Mouse (Mus musculus): Measurements from ENCODE around the gene Ms4a6d. TPM values are rescaled to one million over a fixed set of nuclear protein-coding genes. Genes with fewer than 3 reads are reported as not detected.
A peak's percentile ranks its signal among the peaks of the same experiment; 100 is the strongest.

The Ms4a6d gene
- 2.6 and 2.9 TPM in 2 replicates for polyA plus RNA-seq (2014; fragmentation: Nextera tagmentation; extraction: Ambion mirVana)

DNA sequence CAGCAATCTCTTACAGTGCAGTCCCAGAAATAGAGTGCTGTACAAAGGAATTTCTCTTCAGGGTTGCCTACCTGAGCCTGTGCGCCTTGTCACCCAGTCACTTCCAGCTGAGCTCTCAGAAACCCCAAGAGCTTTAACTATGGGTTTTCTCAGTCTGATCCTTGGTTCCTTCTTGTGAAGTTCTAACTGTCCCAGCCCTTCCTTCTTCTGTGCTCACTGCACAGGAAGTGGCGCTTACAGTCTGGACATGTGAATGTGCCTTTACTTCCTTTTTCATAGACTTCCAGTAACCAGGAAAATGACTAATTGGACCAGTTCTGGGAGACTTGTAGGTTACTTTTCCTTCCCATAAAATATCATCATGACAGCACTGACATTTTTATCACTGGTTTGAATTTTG lies at the start of gene Ms4a6d:
Gene Ms4a6d, minus strand, starts transcription at position 247 of the 400 bp plus-strand sequence.
- no peak within 1 kb of the TSS for H3K27ac ChIP-seq (ENCODE audit: low read depth, low read length)
- H3K4me1 ChIP-seq (ENCODE audit: control insufficient read depth, insufficient read depth, low read length) = no peaks in the 10 kb centered on the region
- no peaks in the 10 kb centered on the region for H3K27me3 ChIP-seq (ENCODE audit: control insufficient read depth, insufficient read depth, low read length)
- H3K4me2 ChIP-seq (replicated peaks; ENCODE audit: low read depth, low read length) = no peak within 1 kb of the TSS
- H3K36me3 ChIP-seq (ENCODE audit: control insufficient read depth, insufficient read depth, low read length) = no peaks in the 10 kb centered on the region
- WGBS = 89% methylated on average over 2 of the region's 2 CpGs
- H3K4me3 ChIP-seq (ENCODE audit: low read length) = no peak within 1 kb of the TSS
- H3K9me3 ChIP-seq (ENCODE audit: control insufficient read depth, low read length) = no peaks in the 10 kb centered on the region
- no peak within 1 kb of the TSS for H3K9ac ChIP-seq (ENCODE audit: low read depth, low read length)
- ATAC-seq (ENCODE audit: low FRiP score, low TSS enrichment) = no peak

DNA sequence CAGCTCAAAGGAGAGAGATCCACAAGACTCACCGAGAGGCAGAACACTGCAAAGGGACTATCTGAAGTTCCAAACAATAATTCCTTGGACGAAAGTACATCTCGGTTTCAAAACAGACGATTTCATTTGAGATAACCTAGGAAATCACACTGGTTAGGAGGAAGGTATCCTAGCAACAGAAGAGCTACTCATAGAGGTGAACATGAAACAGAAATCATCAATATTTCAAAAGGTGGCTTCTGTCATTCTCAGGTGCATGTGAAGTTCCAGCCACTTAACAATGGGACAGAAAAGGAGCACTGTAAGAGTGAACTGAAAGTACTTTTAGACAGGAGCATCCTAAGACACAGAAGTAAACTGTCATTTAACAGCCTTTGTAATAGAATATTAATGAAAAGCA lies 44.9 kb upstream of the Ms4a6d start:
- no peaks in the 10 kb centered on the region for H3K27me3 ChIP-seq (ENCODE audit: control insufficient read depth, insufficient read depth, low read length)
- H3K27ac ChIP-seq (ENCODE audit: low read depth, low read length) = no peak overlapping the region
- no peaks in the 10 kb centered on the region for H3K36me3 ChIP-seq (ENCODE audit: control insufficient read depth, insufficient read depth, low read length)
- no peak overlapping the region for H3K4me2 ChIP-seq (replicated peaks; ENCODE audit: low read depth, low read length)
- 79% methylated on average over 4 of the region's 4 CpGs for WGBS
- H3K9ac ChIP-seq (ENCODE audit: low read depth, low read length) = no peak overlapping the region
- H3K9me3 ChIP-seq (ENCODE audit: control insufficient read depth, low read length) = no peaks in the 10 kb centered on the region
- no peak for ATAC-seq (ENCODE audit: low FRiP score, low TSS enrichment)
- H3K4me1 ChIP-seq (ENCODE audit: control insufficient read depth, insufficient read depth, low read length) = no peaks in the 10 kb centered on the region
- no peak overlapping the region for H3K4me3 ChIP-seq (ENCODE audit: low read length)

- Histone ChIP-seq H3K9me3 (ENCODE audit: control insufficient read depth, low read length) (no peaks in the 10 kb centered on the region), H3K4me3 (ENCODE audit: low read length) (no peak overlapping the region), H3K27ac (ENCODE audit: low read depth, low read length) (no peak overlapping the region), H3K4me1 (ENCODE audit: control insufficient read depth, insufficient read depth, low read length) (no peaks in the 10 kb centered on the region), H3K4me2 (replicated peaks; ENCODE audit: low read depth, low read length) (no peak overlapping the region), H3K36me3 (ENCODE audit: control insufficient read depth, insufficient read depth, low read length) (no peaks in the 10 kb centered on the region), H3K27me3 (ENCODE audit: control insufficient read depth, insufficient read depth, low read length) (no peaks in the 10 kb centered on the region), H3K9ac (ENCODE audit: low read depth, low read length) (no peak overlapping the region)
- WGBS = 73% methylated on average over 3 of the region's 3 CpGs
- ATAC-seq (ENCODE audit: low FRiP score, low TSS enrichment) = no peak
Measured at GRCm38 (mm10) chr19:11646166-11646565, 41.5 kb upstream of the Ms4a6d start.

DNA sequence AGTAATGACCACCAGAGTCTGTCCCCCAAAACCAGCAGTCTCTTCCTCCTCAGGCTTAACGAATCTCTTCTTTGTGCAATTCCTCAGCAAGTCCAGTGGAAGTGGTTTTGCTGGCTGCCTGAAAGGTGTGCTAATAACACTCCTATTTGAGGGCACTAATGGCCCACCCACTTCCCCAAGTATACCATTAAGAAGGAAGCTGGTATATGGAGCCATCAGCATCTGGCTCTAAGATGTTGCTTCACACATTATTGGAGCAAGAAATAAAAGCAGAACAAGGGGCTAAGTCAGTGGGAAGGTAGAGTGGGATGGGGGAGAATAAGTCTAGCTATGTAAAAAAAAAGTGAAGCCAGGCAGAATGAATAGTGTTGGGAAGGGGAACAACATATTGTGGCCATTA lies 36.1 kb upstream of the Ms4a6d start, which contains the start of gene Ms4a3:
Gene Ms4a3, minus strand, starts transcription at position 120 of the 400 bp plus-strand sequence.
- ATAC-seq (ENCODE audit: low FRiP score, low TSS enrichment) = no peak
- no peak within 1 kb of the TSS for H3K27ac ChIP-seq (ENCODE audit: low read depth, low read length)
- H3K27me3 ChIP-seq (ENCODE audit: control insufficient read depth, insufficient read depth, low read length) = no peaks in the 10 kb centered on the region
- 56% methylated on average over 1 of the region's 1 CpGs for WGBS
- no peak within 1 kb of the TSS for H3K9ac ChIP-seq (ENCODE audit: low read depth, low read length)
- no peaks in the 10 kb centered on the region for H3K36me3 ChIP-seq (ENCODE audit: control insufficient read depth, insufficient read depth, low read length)
- no peaks in the 10 kb centered on the region for H3K9me3 ChIP-seq (ENCODE audit: control insufficient read depth, low read length)
- no peaks in the 10 kb centered on the region for H3K4me1 ChIP-seq (ENCODE audit: control insufficient read depth, insufficient read depth, low read length)
- no peak within 1 kb of the TSS for H3K4me3 ChIP-seq (ENCODE audit: low read length)
- H3K4me2 ChIP-seq (replicated peaks; ENCODE audit: low read depth, low read length) = no peak within 1 kb of the TSS

DNA sequence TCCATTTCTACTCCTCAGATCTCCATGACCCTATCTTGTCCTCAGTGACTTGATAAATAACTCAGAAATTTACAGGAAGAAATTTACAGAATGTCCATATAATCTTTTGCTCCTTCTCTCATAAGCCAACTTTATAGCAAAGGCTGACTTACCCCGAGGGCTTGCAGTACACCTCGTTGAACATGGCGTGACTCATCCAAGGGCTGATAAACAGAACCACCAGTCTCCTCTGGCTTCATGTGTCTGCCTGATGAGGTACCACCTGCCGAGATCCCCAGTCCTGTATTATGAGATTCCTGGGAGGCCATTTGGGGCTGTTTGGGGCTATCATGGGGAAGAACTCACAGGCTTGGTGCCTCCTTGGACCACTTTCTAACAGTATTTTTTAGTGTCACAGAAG lies 34.4 kb upstream of the Ms4a6d start:
- H3K27me3 ChIP-seq (ENCODE audit: control insufficient read depth, insufficient read depth, low read length) = no peaks in the 10 kb centered on the region
- no peaks in the 10 kb centered on the region for H3K36me3 ChIP-seq (ENCODE audit: control insufficient read depth, insufficient read depth, low read length)
- WGBS = 76% methylated on average over 4 of the region's 4 CpGs
- no peaks in the 10 kb centered on the region for H3K9me3 ChIP-seq (ENCODE audit: control insufficient read depth, low read length)
- H3K9ac ChIP-seq (ENCODE audit: low read depth, low read length) = no peak overlapping the region
- no peak overlapping the region for H3K4me3 ChIP-seq (ENCODE audit: low read length)
- H3K4me2 ChIP-seq (replicated peaks; ENCODE audit: low read depth, low read length) = no peak overlapping the region
- ATAC-seq (ENCODE audit: low FRiP score, low TSS enrichment) = no peak
- H3K4me1 ChIP-seq (ENCODE audit: control insufficient read depth, insufficient read depth, low read length) = no peaks in the 10 kb centered on the region
- H3K27ac ChIP-seq (ENCODE audit: low read depth, low read length) = no peak overlapping the region

- Histone ChIP-seq H3K36me3 (ENCODE audit: control insufficient read depth, insufficient read depth, low read length) (no peaks in the 10 kb centered on the region), H3K9me3 (ENCODE audit: control insufficient read depth, low read length) (no peaks in the 10 kb centered on the region), H3K4me2 (replicated peaks; ENCODE audit: low read depth, low read length) (no peak overlapping the region), H3K9ac (ENCODE audit: low read depth, low read length) (no peak overlapping the region), H3K27me3 (ENCODE audit: control insufficient read depth, insufficient read depth, low read length) (no peaks in the 10 kb centered on the region), H3K4me3 (ENCODE audit: low read length) (no peak overlapping the region), H3K27ac (ENCODE audit: low read depth, low read length) (no peak overlapping the region), H3K4me1 (ENCODE audit: control insufficient read depth, insufficient read depth, low read length) (no peaks in the 10 kb centered on the region)
- 84% methylated on average over 5 of the region's 5 CpGs for WGBS
- no peak for ATAC-seq (ENCODE audit: low FRiP score, low TSS enrichment)
Measured at GRCm38 (mm10) chr19:11635572-11635971, 30.9 kb upstream of the Ms4a6d start.

DNA sequence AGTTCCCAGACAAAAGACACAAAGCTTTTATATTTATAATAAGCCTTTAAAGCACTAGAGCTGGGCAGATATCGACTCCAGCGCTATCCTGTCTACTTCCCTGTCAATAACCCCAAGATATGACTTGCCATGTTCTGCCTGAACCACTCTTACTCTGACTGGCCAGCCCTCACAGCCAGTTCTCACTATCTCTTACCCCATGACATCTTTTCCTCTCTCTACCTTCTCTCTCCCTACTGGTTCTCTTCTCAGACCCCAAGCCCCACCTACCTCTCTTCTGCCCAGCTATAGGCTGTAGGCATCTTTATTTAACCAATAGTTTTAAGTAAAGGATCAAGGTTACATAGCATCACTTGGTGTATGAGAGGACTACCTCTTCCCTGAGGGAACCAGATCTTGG lies 29.7 kb upstream of the Ms4a6d start:
- H3K4me2 ChIP-seq (replicated peaks; ENCODE audit: low read depth, low read length) = no peak overlapping the region
- H3K27me3 ChIP-seq (ENCODE audit: control insufficient read depth, insufficient read depth, low read length) = no peaks in the 10 kb centered on the region
- H3K27ac ChIP-seq (ENCODE audit: low read depth, low read length) = no peak overlapping the region
- no peak for ATAC-seq (ENCODE audit: low FRiP score, low TSS enrichment)
- H3K9ac ChIP-seq (ENCODE audit: low read depth, low read length) = no peak overlapping the region
- H3K4me3 ChIP-seq (ENCODE audit: low read length) = no peak overlapping the region
- no peaks in the 10 kb centered on the region for H3K36me3 ChIP-seq (ENCODE audit: control insufficient read depth, insufficient read depth, low read length)
- no peaks in the 10 kb centered on the region for H3K4me1 ChIP-seq (ENCODE audit: control insufficient read depth, insufficient read depth, low read length)
- WGBS = 72% methylated on average over 2 of the region's 2 CpGs
- H3K9me3 ChIP-seq (ENCODE audit: control insufficient read depth, low read length) = no peaks in the 10 kb centered on the region

- H3K27ac ChIP-seq (ENCODE audit: low read depth, low read length) = no peak overlapping the region
- H3K4me2 ChIP-seq (replicated peaks; ENCODE audit: low read depth, low read length) = no peak overlapping the region
- H3K9me3 ChIP-seq (ENCODE audit: control insufficient read depth, low read length) = no peaks in the 10 kb centered on the region
- H3K27me3 ChIP-seq (ENCODE audit: control insufficient read depth, insufficient read depth, low read length) = no peaks in the 10 kb centered on the region
- no peak for ATAC-seq (ENCODE audit: low FRiP score, low TSS enrichment)
- no peak overlapping the region for H3K4me3 ChIP-seq (ENCODE audit: low read length)
- WGBS = 86% methylated on average over 1 of the region's 1 CpGs
- H3K9ac ChIP-seq (ENCODE audit: low read depth, low read length) = no peak overlapping the region
- no peaks in the 10 kb centered on the region for H3K36me3 ChIP-seq (ENCODE audit: control insufficient read depth, insufficient read depth, low read length)
- no peaks in the 10 kb centered on the region for H3K4me1 ChIP-seq (ENCODE audit: control insufficient read depth, insufficient read depth, low read length)
Measured at GRCm38 (mm10) chr19:11633732-11634131, 29.1 kb upstream of the Ms4a6d start.

GRCm38 (mm10) chr19:11625231-11625630 lies 20.6 kb upstream of the Ms4a6d start:
- H3K27me3 ChIP-seq (ENCODE audit: control insufficient read depth, insufficient read depth, low read length) = no peaks in the 10 kb centered on the region
- 0 out of 2 replicates have a peak, but pooled peaks have one; percentile 12 for ATAC-seq (ENCODE audit: low FRiP score, low TSS enrichment)
- H3K9ac ChIP-seq (ENCODE audit: low read depth, low read length) = no peak overlapping the region
- H3K4me1 ChIP-seq (ENCODE audit: control insufficient read depth, insufficient read depth, low read length) = no peaks in the 10 kb centered on the region
- no peak overlapping the region for H3K27ac ChIP-seq (ENCODE audit: low read depth, low read length)
- no peak overlapping the region for H3K4me3 ChIP-seq (ENCODE audit: low read length)
- no peaks in the 10 kb centered on the region for H3K9me3 ChIP-seq (ENCODE audit: control insufficient read depth, low read length)
- no peak overlapping the region for H3K4me2 ChIP-seq (replicated peaks; ENCODE audit: low read depth, low read length)
- 39% methylated on average over 5 of the region's 5 CpGs for WGBS
- no peaks in the 10 kb centered on the region for H3K36me3 ChIP-seq (ENCODE audit: control insufficient read depth, insufficient read depth, low read length)

All from kidney, embryonic 14.5 days (tissue).